Mouse (Mus musculus) urinary bladder, postnatal 36 days (tissue): ENCODE measurements around the gene Inpp5a.
"Not testable (repeated sequence)": the region's sequence is repeated elsewhere in the genome, so short reads cannot be mapped to it uniquely, and the experiment has no call there.

Experiments used
- DNase-seq, 2 experiments: peaks; one replicate each; pipeline ENCODE4 v3.0.0; 2022; ENCODE audit warnings: low spot score in 2 of 2, mixed read lengths in 1 of 2

Gene Inpp5a

GRCm38 (mm10) chr7:139399977-139400685, 11.2 kb downstream of the Inpp5a start:
- no peak for DNase-seq

GRCm38 (mm10) chr7:139400926-139401325, 12.0 kb downstream of the Inpp5a start:
- no peak for DNase-seq

- no peak for DNase-seq
Observed at GRCm38 (mm10) chr7:139401791-139402190, 12.9 kb downstream of the Inpp5a start.

- no peak for DNase-seq
Observed at GRCm38 (mm10) chr7:139402721-139403120, 13.8 kb downstream of the Inpp5a start.

GRCm38 (mm10) chr7:139406581-139406980, 17.7 kb downstream of the Inpp5a start:
- DNase-seq, result no peak

- no peak for DNase-seq
Observed at GRCm38 (mm10) chr7:139407966-139408365, 19.1 kb downstream of the Inpp5a start.

- DNase-seq, result no peak
Observed at GRCm38 (mm10) chr7:139409903-139410302, 21.0 kb downstream of the Inpp5a start.

GRCm38 (mm10) chr7:139412223-139412950, 23.5 kb downstream of the Inpp5a start:
- DNase-seq, result no peak

- DNase-seq, result no peak
Observed at GRCm38 (mm10) chr7:139413400-139413799, 24.5 kb downstream of the Inpp5a start.

GRCm38 (mm10) chr7:139415616-139416225, 26.8 kb downstream of the Inpp5a start:
- DNase-seq, result no peak

- DNase-seq, result no peak
Observed at GRCm38 (mm10) chr7:139418371-139418770, 29.5 kb downstream of the Inpp5a start.

- DNase-seq, result no peak
Observed at GRCm38 (mm10) chr7:139422827-139423226, 33.9 kb downstream of the Inpp5a start.

- peak in 1 of 2 experiments; percentile 29 for DNase-seq
Observed at GRCm38 (mm10) chr7:139434095-139434830, 45.4 kb downstream of the Inpp5a start.

GRCm38 (mm10) chr7:139434931-139435330, 46.0 kb downstream of the Inpp5a start:
- DNase-seq, result not testable (repeated sequence)

- DNase-seq, result no peak
Observed at GRCm38 (mm10) chr7:139435749-139436148, 46.8 kb downstream of the Inpp5a start.

- no peak for DNase-seq
Observed at GRCm38 (mm10) chr7:139436951-139437350, 48.0 kb downstream of the Inpp5a start.

GRCm38 (mm10) chr7:139437471-139437870, 48.6 kb downstream of the Inpp5a start:
- no peak for DNase-seq

GRCm38 (mm10) chr7:139437926-139438600, 49.2 kb downstream of the Inpp5a start:
- DNase-seq, result no peak

- DNase-seq, result no peak
Observed at GRCm38 (mm10) chr7:139438601-139438945, 49.7 kb downstream of the Inpp5a start.

GRCm38 (mm10) chr7:139439031-139439430, 50.1 kb downstream of the Inpp5a start:
- DNase-seq, result no peak
